Mouse (Mus musculus) kidney, adult 2 months (tissue): ENCODE data around the gene Haus5. TPM values are rescaled to one million over a fixed set of nuclear protein-coding genes. Genes with fewer than 3 reads are reported as not detected.

Source experiments
- DNase-seq: peaks from one replicate; pipeline ENCODE4 v3.0.0; 2021
- H3K27ac ChIP-seq: fragments of 200-500 bp; 2 replicates; pipeline ENCODE4 v1.5.1; 2012; ENCODE audit warnings: low read depth, low read length, control low read depth, inconsistent platforms; ENCODE audit not compliant: insufficient read depth
- H3K27me3 ChIP-seq: fragments of 200-500 bp; replicated peaks from 2 replicates; pipeline ENCODE4 v1.6.1; 2012; ENCODE audit warnings: mild to moderate bottlenecking, moderate library complexity, low read length, inconsistent platforms; ENCODE audit not compliant: control insufficient read depth, insufficient read depth
- H3K36me3 ChIP-seq: fragments of 200-500 bp; 2 replicates; pipeline ENCODE4 v1.6.1; 2012; ENCODE audit warnings: mild to moderate bottlenecking, moderate library complexity, low read length, inconsistent platforms; ENCODE audit not compliant: control insufficient read depth, insufficient read depth
- H3K4me1 ChIP-seq: fragments of 200-500 bp; 2 replicates; pipeline ENCODE4 v1.6.1; 2011; ENCODE audit warnings: low read length; ENCODE audit not compliant: control insufficient read depth, insufficient read depth
- H3K4me3 ChIP-seq: fragments of 200-500 bp; 2 replicates; pipeline ENCODE4 v1.5.1; 2011; ENCODE audit warnings: mild to moderate bottlenecking, low read depth, low read length, control low read depth; ENCODE audit not compliant: insufficient read depth
- CTCF ChIP-seq: fragments of 200-500 bp; conservative IDR thresholded peaks from 2 replicates; pipeline ENCODE4 v1.5.1; 2011; ENCODE audit warnings: low read depth, mild to moderate bottlenecking, control low read depth, low read length, moderate library complexity, mixed read lengths; ENCODE audit not compliant: insufficient read depth, insufficient read length
- POLR2A ChIP-seq: fragments of 200-500 bp; IDR thresholded peaks from one replicate; pipeline ENCODE4 v1.6.1; 2011; ENCODE audit warnings: low read depth, low read length, control low read depth
- WGBS: fragments of 180-500 bp; shearing (Covaris S2); methylation state at CpG from one replicate; pipeline ENCODE4 v1.1.7; 2018; 5-methylcytosine and 5-hydroxymethylcytosine counted together
- polyA plus RNA-seq: library from polyadenylated mRNA; depleted of rRNA; stranded (reverse); fragments of >200 nt; gene quantifications from 2 replicates; pipeline ENCODE4 v1.2.3, GENCODE M21; 2012

Haus5 gene
- polyA plus RNA-seq, 1 experiment, result 9.1 TPM

- H3K4me1 ChIP-seq, result peaks cover 5% of the 10 kb centered on the region
- DNase-seq, result no peak
- no peak overlapping the region for H3K4me3 ChIP-seq
- no peaks in the 10 kb centered on the region for H3K27me3 ChIP-seq
- H3K27ac ChIP-seq, result no peak overlapping the region
- WGBS, result 73% methylated on average over 2 of the region's 2 CpGs
- H3K36me3 ChIP-seq, result no peaks in the 10 kb centered on the region
- TF ChIP-seq POLR2A, result no peak
- TF ChIP-seq CTCF, result no peak
Measured at GRCm38 (mm10) chr7:30683425-30683824, 18.6 kb upstream of the Haus5 start.

- 61% methylated on average over 5 of the region's 5 CpGs for WGBS
- no peak for DNase-seq
- Histone ChIP-seq H3K4me3 (no peak overlapping the region), H3K27me3 (no peaks in the 10 kb centered on the region), H3K4me1 (no peaks in the 10 kb centered on the region), H3K36me3 (no peaks in the 10 kb centered on the region), H3K27ac (no peak overlapping the region)
- TF ChIP-seq CTCF (no peak), POLR2A (no peak)
Measured at GRCm38 (mm10) chr7:30681897-30682296, 17.1 kb upstream of the Haus5 start.

- Histone ChIP-seq H3K36me3 (no peaks in the 10 kb centered on the region), H3K4me1 (no peaks in the 10 kb centered on the region), H3K27me3 (no peaks in the 10 kb centered on the region), H3K4me3 (no peak overlapping the region), H3K27ac (no peak overlapping the region)
- DNase-seq, result no peak
- TF ChIP-seq POLR2A (no peak), CTCF (0 out of 2 replicates have a peak, but pooled peaks have one; percentile 8)
- 58% methylated on average over 5 of the region's 5 CpGs for WGBS
Measured at GRCm38 (mm10) chr7:30678263-30678975, 13.6 kb upstream of the Haus5 start.

- no peak for DNase-seq
- Histone ChIP-seq H3K4me3 (no peak within 1 kb of the TSS), H3K27me3 (no peaks in the 10 kb centered on the region), H3K36me3 (no peaks in the 10 kb centered on the region), H3K27ac (no peak within 1 kb of the TSS), H3K4me1 (peaks cover 2% of the 10 kb centered on the region; the same call in 1 of the 2 replicates)
- TF ChIP-seq CTCF, result no peak
- TF ChIP-seq POLR2A, result no peak
- 74% methylated on average over 9 of the region's 9 CpGs for WGBS
Measured at GRCm38 (mm10) chr7:30671480-30671879, 6.7 kb upstream of the Haus5 start, which contains the start of gene Pmis2. Pmis2 (minus strand) TSS chr7:30671605.

GRCm38 (mm10) chr7:30669229-30669628 lies 4.4 kb upstream of the Haus5 start:
- TF ChIP-seq POLR2A (no peak), CTCF (peak; percentile 51)
- WGBS, result 25% methylated on average over 3 of the region's 3 CpGs
- H3K4me1 ChIP-seq, result peaks cover 2% of the 10 kb centered on the region
- DNase-seq, result peak; percentile 44
- no peak overlapping the region for H3K4me3 ChIP-seq
- H3K27me3 ChIP-seq, result no peaks in the 10 kb centered on the region
- no peaks in the 10 kb centered on the region for H3K36me3 ChIP-seq
- H3K27ac ChIP-seq, result no peak overlapping the region

- TF ChIP-seq CTCF, result no peak
- no peak for DNase-seq
- H3K4me1 ChIP-seq, result peaks cover 2% of the 10 kb centered on the region
- H3K36me3 ChIP-seq, result no peaks in the 10 kb centered on the region
- H3K27ac ChIP-seq, result no peak overlapping the region
- no peaks in the 10 kb centered on the region for H3K27me3 ChIP-seq
- 5% methylated on average over 11 of the region's 11 CpGs for WGBS
- H3K4me3 ChIP-seq, result peak overlapping the region; percentile 76
Measured at GRCm38 (mm10) chr7:30665321-30665720, 527 bp upstream of the Haus5 start.

GRCm38 (mm10) chr7:30649591-30650540 lies 14.9 kb downstream of the Haus5 start, which contains the start of gene Rbm42:
Rbm42 (minus strand) TSS chr7:30650317.
- H3K4me1 ChIP-seq, result no peaks in the 10 kb centered on the region; the same call in 1 of the 2 replicates
- no peaks in the 10 kb centered on the region for H3K27me3 ChIP-seq
- DNase-seq, result peak; percentile 99
- peak; percentile 45 for TF ChIP-seq POLR2A
- TF ChIP-seq CTCF, result no peak
- H3K4me3 ChIP-seq, result peak within 1 kb of the TSS; percentile 64
- H3K27ac ChIP-seq, result 0 out of 2 replicates have a peak within 1 kb of the TSS, but pooled peaks have one; percentile 2
- 1% methylated on average over 59 of the region's 59 CpGs for WGBS
- H3K36me3 ChIP-seq, result no peaks in the 10 kb centered on the region; the same call in none of the 2 replicates
